Mouse (Mus musculus): ENCODE data around the gene Arl8b. TPM values are rescaled to one million over a fixed set of nuclear protein-coding genes. Genes with fewer than 3 reads are reported as not detected.

The Arl8b gene
- polyA plus RNA-seq, 1 experiment: 7.0 TPM

- Histone ChIP-seq H3K36me3 (ENCODE audit: control insufficient read depth, insufficient read depth, low read length) (peaks cover 25% of the 10 kb centered on the region), H3K27ac (ENCODE audit: insufficient read depth, low read length) (no peak overlapping the region), H3K4me1 (ENCODE audit: control insufficient read depth, insufficient read depth, insufficient read length) (peaks cover 7% of the 10 kb centered on the region; the same call in 1 of the 2 replicates), H3K4me3 (ENCODE audit: extremely low read depth, insufficient read depth, insufficient read length) (no peak overlapping the region), H3K27me3 (ENCODE audit: control insufficient read depth, insufficient read depth, low read length) (no peaks in the 10 kb centered on the region)
- no peak for DNase-seq (ENCODE audit: low read depth in 1 of 2, low spot score in 2 of 2)
- TF ChIP-seq CTCF (IDR thresholded peaks at IDR 0.05; ENCODE audit: extremely low read depth, insufficient read depth, insufficient read length, insufficient replicate concordance) (no peak), POLR2A (IDR thresholded peaks at IDR 0.05; ENCODE audit: low read depth, low read length) (no peak)
- WGBS: 93% methylated on average over 8 of the region's 8 CpGs
Observed at GRCm38 (mm10) chr6:108840861-108841640, 58.2 kb downstream of the Arl8b start.

- H3K36me3 ChIP-seq (ENCODE audit: control insufficient read depth, insufficient read depth, low read length): peaks cover 32% of the 10 kb centered on the region
- no peak overlapping the region for H3K4me3 ChIP-seq (ENCODE audit: extremely low read depth, insufficient read depth, insufficient read length)
- H3K27me3 ChIP-seq (ENCODE audit: control insufficient read depth, insufficient read depth, low read length): no peaks in the 10 kb centered on the region
- TF ChIP-seq CTCF (IDR thresholded peaks at IDR 0.05; ENCODE audit: extremely low read depth, insufficient read depth, insufficient read length, insufficient replicate concordance) (no peak), POLR2A (IDR thresholded peaks at IDR 0.05; ENCODE audit: low read depth, low read length) (no peak)
- no peak for DNase-seq (ENCODE audit: low read depth in 1 of 2, low spot score in 2 of 2)
- H3K4me1 ChIP-seq (ENCODE audit: control insufficient read depth, insufficient read depth, insufficient read length): 0 out of 2 replicates have a peak, but pooled peaks cover 2% of the 10 kb centered on the region
- 36% methylated on average over 1 of the region's 1 CpGs for WGBS
- no peak overlapping the region for H3K27ac ChIP-seq (ENCODE audit: insufficient read depth, low read length)
Observed at GRCm38 (mm10) chr6:108843664-108844063, 60.8 kb downstream of the Arl8b start.

GRCm38 (mm10) chr6:108844093-108844492 is 61.2 kb downstream of the Arl8b start:
- TF ChIP-seq POLR2A (IDR thresholded peaks at IDR 0.05; ENCODE audit: low read depth, low read length) (no peak), CTCF (IDR thresholded peaks at IDR 0.05; ENCODE audit: extremely low read depth, insufficient read depth, insufficient read length, insufficient replicate concordance) (no peak)
- H3K36me3 ChIP-seq (ENCODE audit: control insufficient read depth, insufficient read depth, low read length): peaks cover 36% of the 10 kb centered on the region

GRCm38 (mm10) chr6:108844771-108845170 is 61.9 kb downstream of the Arl8b start:
- 93% methylated on average over 7 of the region's 7 CpGs for WGBS
- Histone ChIP-seq H3K27me3 (ENCODE audit: control insufficient read depth, insufficient read depth, low read length) (no peaks in the 10 kb centered on the region), H3K36me3 (ENCODE audit: control insufficient read depth, insufficient read depth, low read length) (peaks cover 40% of the 10 kb centered on the region), H3K27ac (ENCODE audit: insufficient read depth, low read length) (no peak overlapping the region), H3K4me1 (ENCODE audit: control insufficient read depth, insufficient read depth, insufficient read length) (0 out of 2 replicates have a peak, but pooled peaks cover 2% of the 10 kb centered on the region), H3K4me3 (ENCODE audit: extremely low read depth, insufficient read depth, insufficient read length) (no peak overlapping the region)
- no peak for DNase-seq (ENCODE audit: low read depth in 1 of 2, low spot score in 2 of 2)
- TF ChIP-seq POLR2A (IDR thresholded peaks at IDR 0.05; ENCODE audit: low read depth, low read length) (no peak), CTCF (IDR thresholded peaks at IDR 0.05; ENCODE audit: extremely low read depth, insufficient read depth, insufficient read length, insufficient replicate concordance) (no peak)

More at GRCm38 (mm10) chr6:108844093-108844492, 61.2 kb downstream of the Arl8b start:
- Histone ChIP-seq H3K27ac (ENCODE audit: insufficient read depth, low read length) (no peak overlapping the region), H3K27me3 (ENCODE audit: control insufficient read depth, insufficient read depth, low read length) (no peaks in the 10 kb centered on the region), H3K4me1 (ENCODE audit: control insufficient read depth, insufficient read depth, insufficient read length) (0 out of 2 replicates have a peak, but pooled peaks cover 2% of the 10 kb centered on the region), H3K4me3 (ENCODE audit: extremely low read depth, insufficient read depth, insufficient read length) (no peak overlapping the region)
- 40% methylated on average over 3 of the region's 3 CpGs for WGBS
- no peak for DNase-seq (ENCODE audit: low read depth in 1 of 2, low spot score in 2 of 2)

DNA sequence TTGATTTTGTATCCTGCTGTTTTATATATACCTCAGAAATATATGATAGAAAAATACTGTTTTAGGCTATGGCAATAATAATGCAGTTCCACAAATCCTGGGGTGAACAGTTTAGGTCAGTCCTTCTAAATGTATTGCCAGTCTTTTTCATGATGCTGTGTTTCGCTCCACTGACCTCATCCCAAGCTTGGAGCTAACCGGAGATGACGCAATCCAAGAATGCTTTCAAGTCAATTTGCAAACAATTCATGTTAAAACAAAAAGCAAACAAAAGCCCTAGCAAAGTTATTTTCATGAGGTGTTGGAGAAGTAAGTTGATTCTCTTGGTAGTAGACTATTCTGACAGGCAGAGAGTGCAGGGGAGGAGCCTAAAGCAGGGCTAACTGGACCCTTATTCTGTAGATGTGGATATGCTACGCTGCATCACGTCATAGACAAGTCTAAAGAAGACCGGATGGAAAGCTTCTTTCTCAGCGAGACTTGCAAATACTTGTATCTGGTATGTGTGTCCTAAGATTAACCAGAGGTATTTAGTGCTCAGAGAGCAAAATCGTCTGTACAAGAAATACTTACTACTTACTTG is 69.3 kb downstream of the Arl8b start:
- H3K27ac ChIP-seq (ENCODE audit: insufficient read depth, low read length): no peak overlapping the region
- TF ChIP-seq POLR2A (IDR thresholded peaks at IDR 0.05; ENCODE audit: low read depth, low read length): no peak
- TF ChIP-seq CTCF (IDR thresholded peaks at IDR 0.05; ENCODE audit: extremely low read depth, insufficient read depth, insufficient read length, insufficient replicate concordance): no peak
- peaks cover 63% of the 10 kb centered on the region for H3K36me3 ChIP-seq (ENCODE audit: control insufficient read depth, insufficient read depth, low read length)
- H3K4me3 ChIP-seq (ENCODE audit: extremely low read depth, insufficient read depth, insufficient read length): no peak overlapping the region
- no peak for DNase-seq (ENCODE audit: low read depth in 1 of 2, low spot score in 2 of 2)
- WGBS: 94% methylated on average over 8 of the region's 8 CpGs
- no peaks in the 10 kb centered on the region for H3K27me3 ChIP-seq (ENCODE audit: control insufficient read depth, insufficient read depth, low read length)
- no peaks in the 10 kb centered on the region for H3K4me1 ChIP-seq (ENCODE audit: control insufficient read depth, insufficient read depth, insufficient read length)

- peaks cover 62% of the 10 kb centered on the region for H3K36me3 ChIP-seq (ENCODE audit: control insufficient read depth, insufficient read depth, low read length)
- H3K27me3 ChIP-seq (ENCODE audit: control insufficient read depth, insufficient read depth, low read length): no peaks in the 10 kb centered on the region
- H3K4me1 ChIP-seq (ENCODE audit: control insufficient read depth, insufficient read depth, insufficient read length): no peaks in the 10 kb centered on the region
- WGBS: 95% methylated on average over 5 of the region's 5 CpGs
- no peak for DNase-seq (ENCODE audit: low read depth in 1 of 2, low spot score in 2 of 2)
- H3K27ac ChIP-seq (ENCODE audit: insufficient read depth, low read length): no peak overlapping the region
- no peak overlapping the region for H3K4me3 ChIP-seq (ENCODE audit: extremely low read depth, insufficient read depth, insufficient read length)
- TF ChIP-seq CTCF (IDR thresholded peaks at IDR 0.05; ENCODE audit: extremely low read depth, insufficient read depth, insufficient read length, insufficient replicate concordance) (no peak), POLR2A (IDR thresholded peaks at IDR 0.05; ENCODE audit: low read depth, low read length) (no peak)
Observed at GRCm38 (mm10) chr6:108852986-108853385, 70.1 kb downstream of the Arl8b start.
